In genomic region chr8:89823631-89824030, GRCm38 (mm10) we compare ENCODE assay signal across 28 mouse cellular contexts.
DNase-seq lines count a peak whose midpoint lies in the region; ATAC-seq lines count a peak whose summit lies in the region.
"Had no signal": no experiment of that assay in that cellular context is flagged by ENCODE, and none has a peak within 500 bp of the region (broad histone marks: within the 10 kb centered on the region; RNA-seq: fewer than 3 reads in every experiment).

No protein-coding gene starts in this region.

- H3K27ac ChIP-seq in hindbrain, embryonic 10.5 days: peak overlapping the region; percentile 70
- H3K27ac ChIP-seq in hindbrain, embryonic 11.5 days (ENCODE audit: low read depth, low read length): no peak overlapping the region
- H3K27ac ChIP-seq in midbrain, embryonic 13.5 days: 0 out of 2 replicates have a peak overlapping the region, but pooled peaks have one; percentile 39
- H3K27ac ChIP-seq in midbrain, embryonic 16.5 days (ENCODE audit: low read length): no peak overlapping the region
- H3K27ac ChIP-seq: embryonic facial prominence, embryonic 15.5 days; forebrain, embryonic 15.5 days; layer of hippocampus, adult 2 months; limb, embryonic 15.5 days; liver, embryonic 14.5 days; stomach, postnatal 0 days had no signal

- no peak for ATAC-seq in hindbrain, embryonic 11.5 days (ENCODE audit: low FRiP score)
- no peak for ATAC-seq in midbrain, embryonic 13.5 days
- ATAC-seq in midbrain, embryonic 16.5 days: no peak
- ATAC-seq: CD4-positive, CD25-positive, alpha-beta regulatory T cell, adult 4 months; forebrain, embryonic 15.5 days; intestine, postnatal 0 days had no signal

- H3K4me3 ChIP-seq in hindbrain, embryonic 10.5 days: no peak overlapping the region
- H3K4me3 ChIP-seq in hindbrain, embryonic 11.5 days (ENCODE audit: low read depth, low read length): no peak overlapping the region
- no peak overlapping the region for H3K4me3 ChIP-seq in midbrain, embryonic 13.5 days (replicated peaks)
- no peak overlapping the region for H3K4me3 ChIP-seq in midbrain, embryonic 16.5 days (ENCODE audit: low read depth, low read length)
- H3K4me3 ChIP-seq: embryonic facial prominence, embryonic 15.5 days; forebrain, embryonic 15.5 days; heart, embryonic 12.5 days; layer of hippocampus, adult 2 months; limb, embryonic 15.5 days; megakaryocyte, embryonic 14.5 days; myocyte had no signal

- H3K9me3 ChIP-seq in hindbrain, embryonic 10.5 days: 0 out of 2 replicates have a peak, but pooled peaks cover 4% of the 10 kb centered on the region
- no peaks in the 10 kb centered on the region for H3K9me3 ChIP-seq in hindbrain, embryonic 11.5 days (ENCODE audit: control insufficient read depth, low read length)
- H3K9me3 ChIP-seq in midbrain, embryonic 13.5 days: no peaks in the 10 kb centered on the region
- H3K9me3 ChIP-seq in midbrain, embryonic 16.5 days (replicated peaks; ENCODE audit: control insufficient read depth, low read length, poor library complexity, severe bottlenecking): no peaks in the 10 kb centered on the region
- H3K9me3 ChIP-seq: embryonic facial prominence, embryonic 15.5 days; forebrain, embryonic 15.5 days; limb, embryonic 15.5 days; megakaryocyte, embryonic 14.5 days had no signal

- no peaks in the 10 kb centered on the region for H3K36me3 ChIP-seq in hindbrain, embryonic 10.5 days
- no peaks in the 10 kb centered on the region for H3K36me3 ChIP-seq in hindbrain, embryonic 11.5 days (ENCODE audit: control insufficient read depth, insufficient read depth, low read length)
- no peaks in the 10 kb centered on the region for H3K36me3 ChIP-seq in midbrain, embryonic 13.5 days
- no peaks in the 10 kb centered on the region for H3K36me3 ChIP-seq in midbrain, embryonic 16.5 days (ENCODE audit: control insufficient read depth, insufficient read depth, low read length)
- H3K36me3 ChIP-seq: embryonic facial prominence, embryonic 15.5 days; forebrain, embryonic 15.5 days; heart, embryonic 12.5 days; limb, embryonic 15.5 days had no signal

- no peak overlapping the region for H3K4me2 ChIP-seq in hindbrain, embryonic 11.5 days (replicated peaks; ENCODE audit: low read depth, low read length)
- no peak overlapping the region for H3K4me2 ChIP-seq in midbrain, embryonic 13.5 days (replicated peaks)
- no peak overlapping the region for H3K4me2 ChIP-seq in midbrain, embryonic 16.5 days (ENCODE audit: low read length)
- H3K4me2 ChIP-seq: embryonic facial prominence, embryonic 15.5 days; forebrain, embryonic 15.5 days; heart, embryonic 12.5 days; limb, embryonic 15.5 days; lung, embryonic 14.5 days had no signal

- peaks cover 25% of the 10 kb centered on the region for H3K4me1 ChIP-seq in hindbrain, embryonic 10.5 days (replicated peaks)
- H3K4me1 ChIP-seq in hindbrain, embryonic 11.5 days (replicated peaks; ENCODE audit: control insufficient read depth, insufficient read depth, low read length): 0 out of 2 replicates have a peak, but pooled peaks cover 2% of the 10 kb centered on the region
- peaks cover 12% of the 10 kb centered on the region for H3K4me1 ChIP-seq in midbrain, embryonic 13.5 days (replicated peaks)
- no peaks in the 10 kb centered on the region for H3K4me1 ChIP-seq in midbrain, embryonic 16.5 days (ENCODE audit: control insufficient read depth, insufficient read depth, low read length)
- H3K4me1 ChIP-seq: embryonic facial prominence, embryonic 15.5 days; heart, embryonic 12.5 days; limb, embryonic 15.5 days; megakaryocyte, embryonic 14.5 days had no signal

- no peaks in the 10 kb centered on the region; the same call in 1 of the 2 replicates for H3K27me3 ChIP-seq in hindbrain, embryonic 10.5 days (ENCODE audit: insufficient read depth, poor library complexity, severe bottlenecking)
- H3K27me3 ChIP-seq in hindbrain, embryonic 11.5 days (ENCODE audit: control insufficient read depth, insufficient read depth, low read length): no peaks in the 10 kb centered on the region
- H3K27me3 ChIP-seq in midbrain, embryonic 13.5 days: no peaks in the 10 kb centered on the region
- no peaks in the 10 kb centered on the region for H3K27me3 ChIP-seq in midbrain, embryonic 16.5 days (ENCODE audit: control insufficient read depth, insufficient read depth, low read depth, low read length)
- H3K27me3 ChIP-seq: embryonic facial prominence, embryonic 15.5 days; forebrain, embryonic 15.5 days; heart, embryonic 12.5 days; limb, embryonic 15.5 days; megakaryocyte, embryonic 14.5 days had no signal

- H3K9ac ChIP-seq in hindbrain, embryonic 11.5 days (ENCODE audit: low read depth, low read length): no peak overlapping the region
- no peak overlapping the region for H3K9ac ChIP-seq in midbrain, embryonic 13.5 days (replicated peaks)
- H3K9ac ChIP-seq in midbrain, embryonic 16.5 days (ENCODE audit: low read depth, low read length): no peak overlapping the region
- H3K9ac ChIP-seq: embryonic facial prominence, embryonic 15.5 days; forebrain, embryonic 15.5 days; heart, embryonic 12.5 days; limb, embryonic 15.5 days; liver, embryonic 14.5 days; lung, embryonic 14.5 days had no signal

- DNase-seq in hindbrain, embryonic 10.5 days (ENCODE audit: low spot score): peak; percentile 15
- DNase-seq in hindbrain, embryonic 11.5 days (ENCODE audit: low spot score): no peak
- peak; percentile 95 for DNase-seq in ZHBTc4 (ENCODE audit: low read depth, low spot score)
- DNase-seq in retina, embryonic 14.5 days (ENCODE audit: low spot score): peak; percentile 53
- DNase-seq in heart, postnatal 25 days (ENCODE audit: low spot score): no peak
- no peak for DNase-seq in thymus, postnatal 36 days
- DNase-seq: cerebellum, adult 18-20 months; cerebellum, postnatal 14 days; gastrocnemius, postnatal 10 days; heart, postnatal 14 days; kidney, postnatal 25 days; lung, embryonic 14.5 days; lung, postnatal 36 days; right cerebral cortex, postnatal 14 days; thymus, adult 2 months had no signal

- intact Hi-C loops in heart, postnatal 25 days (cut with DNase I): no loop called here

Comparison
In these comparisons a context has a peak if more than half of its experiments do, and no peak if none do; other contexts are left out.
1. DNase-seq: peak in hindbrain, embryonic 10.5 days (single experiment), ZHBTc4 (single experiment) and retina, embryonic 14.5 days (single experiment); none in hindbrain, embryonic 11.5 days (single experiment), heart, postnatal 25 days (single experiment) and thymus, postnatal 36 days (0 of 2).
2. H3K27ac ChIP-seq: peak in hindbrain, embryonic 10.5 days (single experiment) and midbrain, embryonic 13.5 days (single experiment); none in hindbrain, embryonic 11.5 days (single experiment) and midbrain, embryonic 16.5 days (single experiment).